Mouse (Mus musculus) kidney, embryonic 16.5 days (tissue): Measurements from ENCODE around the gene Slit3. TPM values are rescaled to one million over a fixed set of nuclear protein-coding genes. Genes with fewer than 3 reads are reported as not detected.

Source experiments
- ATAC-seq: fragments of 200-750 bp; cut with Nextera tagmentation; 2 replicates; pipeline ENCODE4 v1.8.0; 2017; ENCODE audit warnings: moderate TSS enrichment; ENCODE audit not compliant: low FRiP score, low TSS enrichment
- H3K27ac ChIP-seq: fragments of 300-500 bp; sonication (generic); 2 replicates; pipeline ENCODE4 v1.5.1; 2014; ENCODE audit warnings: low read length
- H3K27me3 ChIP-seq: fragments of 300-500 bp; sonication (generic); 2 replicates; pipeline ENCODE4 v1.6.1; 2014; ENCODE audit warnings: low read length, control low read depth, mixed read lengths; ENCODE audit not compliant: insufficient read depth
- H3K36me3 ChIP-seq: fragments of 300-500 bp; sonication (generic); 2 replicates; pipeline ENCODE4 v1.6.1; 2014; ENCODE audit warnings: low read length, control low read depth, mixed read lengths; ENCODE audit not compliant: insufficient read depth
- H3K4me1 ChIP-seq: fragments of 300-500 bp; sonication (generic); 2 replicates; pipeline ENCODE4 v1.6.1; 2014; ENCODE audit warnings: low read length, control low read depth, mixed read lengths; ENCODE audit not compliant: insufficient read depth
- H3K4me2 ChIP-seq: fragments of 300-500 bp; sonication (generic); replicated peaks from 2 replicates; pipeline ENCODE4 v1.6.1; 2014; ENCODE audit warnings: low read depth, low read length
- H3K4me3 ChIP-seq: fragments of 300-500 bp; sonication (generic); 2 replicates; pipeline ENCODE4 v1.5.1; 2014; ENCODE audit warnings: mild to moderate bottlenecking, low read length
- H3K9ac ChIP-seq: fragments of 300-500 bp; sonication (generic); replicated peaks from 2 replicates; pipeline ENCODE4 v1.6.1; 2014; ENCODE audit warnings: low read length
- H3K9me3 ChIP-seq: fragments of 300-500 bp; sonication (generic); 2 replicates; pipeline ENCODE4 v1.6.1; 2016; ENCODE audit warnings: low read length, control low read depth
- WGBS: fragments of 180-500 bp; shearing (Covaris S2); extraction: QIAGEN DNeasy Blood & Tissue Kit; methylation state at CpG from one replicate; pipeline ENCODE4 v1.1.7; 2014; 5-methylcytosine and 5-hydroxymethylcytosine counted together
- polyA plus RNA-seq: library from polyadenylated mRNA; unstranded; fragments of >200 nt; fragmentation: Nextera tagmentation; extraction: Ambion mirVana; gene quantifications from 2 replicates; pipeline ENCODE4 v1.2.1, GENCODE M21; 2015

Gene Slit3
- polyA plus RNA-seq, 1 experiment from 2014 or later = 8.3 TPM

- ATAC-seq = no peak
- H3K4me1 ChIP-seq = no peaks in the 10 kb centered on the region
- WGBS = 62% methylated on average over 3 of the region's 3 CpGs
Observed at GRCm38 (mm10) chr11:35667428-35667827, 546.4 kb downstream of the Slit3 start.

GRCm38 (mm10) chr11:35668138-35668537, 547.1 kb downstream of the Slit3 start:
- no peak for ATAC-seq
- WGBS = 26% methylated on average over 3 of the region's 3 CpGs

More at GRCm38 (mm10) chr11:35667428-35667827, 546.4 kb downstream of the Slit3 start:
- Histone ChIP-seq H3K9ac (no peak overlapping the region), H3K4me3 (no peak overlapping the region), H3K9me3 (no peaks in the 10 kb centered on the region), H3K27ac (no peak overlapping the region), H3K4me2 (no peak overlapping the region), H3K27me3 (no peaks in the 10 kb centered on the region), H3K36me3 (no peaks in the 10 kb centered on the region)

GRCm38 (mm10) chr11:35668750-35669149, 547.7 kb downstream of the Slit3 start:
- 75% methylated on average over 1 of the region's 1 CpGs for whole genome bisulfite sequencing
- Histone ChIP-seq H3K27ac (no peak overlapping the region), H3K27me3 (no peaks in the 10 kb centered on the region), H3K36me3 (no peaks in the 10 kb centered on the region), H3K4me2 (no peak overlapping the region), H3K4me3 (no peak overlapping the region), H3K9me3 (no peaks in the 10 kb centered on the region), H3K9ac (no peak overlapping the region), H3K4me1 (no peaks in the 10 kb centered on the region)
- no peak for ATAC-seq

More at GRCm38 (mm10) chr11:35668138-35668537, 547.1 kb downstream of the Slit3 start:
- no peaks in the 10 kb centered on the region for H3K27me3 ChIP-seq
- H3K4me1 ChIP-seq = no peaks in the 10 kb centered on the region
- H3K27ac ChIP-seq = no peak overlapping the region
- H3K4me3 ChIP-seq = no peak overlapping the region
- H3K9me3 ChIP-seq = no peaks in the 10 kb centered on the region
- H3K9ac ChIP-seq = no peak overlapping the region
- no peaks in the 10 kb centered on the region for H3K36me3 ChIP-seq
- no peak overlapping the region for H3K4me2 ChIP-seq

- no peak for ATAC-seq
- H3K4me1 ChIP-seq = no peaks in the 10 kb centered on the region
- no peak overlapping the region for H3K4me2 ChIP-seq
- no peak overlapping the region for H3K4me3 ChIP-seq
- no peaks in the 10 kb centered on the region for H3K9me3 ChIP-seq
- H3K36me3 ChIP-seq = no peaks in the 10 kb centered on the region
- H3K27me3 ChIP-seq = no peaks in the 10 kb centered on the region
- H3K9ac ChIP-seq = no peak overlapping the region
- WGBS = 76% methylated on average over 5 of the region's 5 CpGs
- H3K27ac ChIP-seq = no peak overlapping the region
Observed at GRCm38 (mm10) chr11:35669536-35669935, 548.5 kb downstream of the Slit3 start.

GRCm38 (mm10) chr11:35670181-35670580, 549.2 kb downstream of the Slit3 start:
- H3K4me1 ChIP-seq = no peaks in the 10 kb centered on the region
- no peaks in the 10 kb centered on the region for H3K36me3 ChIP-seq
- H3K9ac ChIP-seq = no peak overlapping the region
- no peak overlapping the region for H3K4me3 ChIP-seq
- no peak overlapping the region for H3K27ac ChIP-seq
- WGBS = 78% methylated on average over 6 of the region's 6 CpGs
- no peaks in the 10 kb centered on the region for H3K9me3 ChIP-seq
- H3K4me2 ChIP-seq = no peak overlapping the region
- no peaks in the 10 kb centered on the region for H3K27me3 ChIP-seq
- no peak for ATAC-seq

- no peaks in the 10 kb centered on the region for H3K4me1 ChIP-seq
- H3K27ac ChIP-seq = no peak overlapping the region
- H3K9me3 ChIP-seq = no peaks in the 10 kb centered on the region
- no peak overlapping the region for H3K4me2 ChIP-seq
- no peak for ATAC-seq
- no peaks in the 10 kb centered on the region for H3K36me3 ChIP-seq
- no peak overlapping the region for H3K9ac ChIP-seq
- H3K4me3 ChIP-seq = no peak overlapping the region
- no peaks in the 10 kb centered on the region for H3K27me3 ChIP-seq
- WGBS = 53% methylated on average over 3 of the region's 3 CpGs
Observed at GRCm38 (mm10) chr11:35670746-35671145, 549.7 kb downstream of the Slit3 start.

- WGBS = 61% methylated on average over 7 of the region's 7 CpGs
- H3K4me2 ChIP-seq = no peak overlapping the region
- H3K4me3 ChIP-seq = no peak overlapping the region
- no peak for ATAC-seq
- no peaks in the 10 kb centered on the region for H3K36me3 ChIP-seq
- no peak overlapping the region for H3K27ac ChIP-seq
- no peaks in the 10 kb centered on the region for H3K9me3 ChIP-seq
- H3K4me1 ChIP-seq = 0 out of 2 replicates have a peak, but pooled peaks cover 5% of the 10 kb centered on the region
- no peaks in the 10 kb centered on the region for H3K27me3 ChIP-seq
- no peak overlapping the region for H3K9ac ChIP-seq
Observed at GRCm38 (mm10) chr11:35673050-35673449, 552.0 kb downstream of the Slit3 start.

- Histone ChIP-seq H3K4me2 (no peak overlapping the region), H3K27ac (no peak overlapping the region), H3K9me3 (no peaks in the 10 kb centered on the region), H3K9ac (no peak overlapping the region), H3K27me3 (no peaks in the 10 kb centered on the region), H3K36me3 (no peaks in the 10 kb centered on the region), H3K4me3 (no peak overlapping the region), H3K4me1 (0 out of 2 replicates have a peak, but pooled peaks cover 5% of the 10 kb centered on the region)
- 92% methylated on average over 9 of the region's 9 CpGs for WGBS
- ATAC-seq = no peak
Observed at GRCm38 (mm10) chr11:35674242-35674641, 553.2 kb downstream of the Slit3 start.

GRCm38 (mm10) chr11:35676744-35677143, 555.7 kb downstream of the Slit3 start:
- H3K27ac ChIP-seq = no peak overlapping the region
- 20% methylated on average over 4 of the region's 4 CpGs for WGBS
- ATAC-seq = peak; percentile 87
- H3K4me1 ChIP-seq = 0 out of 2 replicates have a peak, but pooled peaks cover 5% of the 10 kb centered on the region
- H3K4me2 ChIP-seq = no peak overlapping the region
- no peak overlapping the region for H3K4me3 ChIP-seq
- no peak overlapping the region for H3K9ac ChIP-seq
- no peaks in the 10 kb centered on the region for H3K36me3 ChIP-seq
- no peaks in the 10 kb centered on the region for H3K9me3 ChIP-seq
- H3K27me3 ChIP-seq = no peaks in the 10 kb centered on the region

GRCm38 (mm10) chr11:35679976-35680375, 559.0 kb downstream of the Slit3 start:
- H3K4me2 ChIP-seq = no peak overlapping the region
- H3K4me3 ChIP-seq = no peak overlapping the region
- no peaks in the 10 kb centered on the region for H3K36me3 ChIP-seq
- 0 out of 2 replicates have a peak, but pooled peaks cover 5% of the 10 kb centered on the region for H3K4me1 ChIP-seq
- ATAC-seq = no peak
- no peak overlapping the region for H3K9ac ChIP-seq
- WGBS = 84% methylated on average over 5 of the region's 5 CpGs
- H3K9me3 ChIP-seq = no peaks in the 10 kb centered on the region
- no peaks in the 10 kb centered on the region for H3K27me3 ChIP-seq
- H3K27ac ChIP-seq = no peak overlapping the region
